Mouse (Mus musculus): ENCODE measurements around the gene Dhrs7b.
"Not testable (repeated sequence)": the region's sequence is repeated elsewhere in the genome, so short reads cannot be mapped to it uniquely, and the experiment has no call there.

Dhrs7b gene

GRCm38 (mm10) chr11:60830433-60831052 is at the start of gene Dhrs7b:
Gene Dhrs7b, plus strand, starts transcription at chr11:60830631.
- DNase-seq (ENCODE audit: low spot score) = peak; percentile 74

GRCm38 (mm10) chr11:60784179-60784922 is 46.1 kb upstream of the Dhrs7b start:
- no peak for DNase-seq (ENCODE audit: low spot score)

- DNase-seq (ENCODE audit: low spot score) = no peak
These were observed 42.8 kb upstream of the Dhrs7b start for GRCm38 (mm10) chr11:60787595-60787994.

GRCm38 (mm10) chr11:60790472-60790871 is 40.0 kb upstream of the Dhrs7b start:
- no peak for DNase-seq (ENCODE audit: low spot score)

GRCm38 (mm10) chr11:60796342-60796741 is 34.1 kb upstream of the Dhrs7b start:
- no peak for DNase-seq (ENCODE audit: low spot score)

GRCm38 (mm10) chr11:60799977-60800376 is 30.5 kb upstream of the Dhrs7b start:
- no peak for DNase-seq (ENCODE audit: low spot score)

- no peak for DNase-seq (ENCODE audit: low spot score)
These were observed 29.5 kb upstream of the Dhrs7b start for GRCm38 (mm10) chr11:60800892-60801291.

- DNase-seq (ENCODE audit: low spot score) = peak; percentile 49
These were observed 22.0 kb upstream of the Dhrs7b start for GRCm38 (mm10) chr11:60808286-60809070.

GRCm38 (mm10) chr11:60809546-60809945 is 20.9 kb upstream of the Dhrs7b start:
- DNase-seq (ENCODE audit: low spot score) = no peak

- DNase-seq (ENCODE audit: low spot score) = no peak
These were observed 20.1 kb upstream of the Dhrs7b start for GRCm38 (mm10) chr11:60810046-60810965.

GRCm38 (mm10) chr11:60811054-60811460 is 19.4 kb upstream of the Dhrs7b start:
- DNase-seq (ENCODE audit: low spot score) = peak; percentile 95

GRCm38 (mm10) chr11:60811618-60812017 is 18.8 kb upstream of the Dhrs7b start, which contains the start of gene Shmt1:
Gene Shmt1, minus strand, starts transcription at chr11:60811718.
- not testable (repeated sequence) for DNase-seq (ENCODE audit: low spot score)

- no peak for DNase-seq (ENCODE audit: low spot score)
These were observed 14.0 kb upstream of the Dhrs7b start for GRCm38 (mm10) chr11:60816398-60816797.

GRCm38 (mm10) chr11:60823771-60824170 is 6.7 kb upstream of the Dhrs7b start:
- DNase-seq (ENCODE audit: low spot score) = no peak

GRCm38 (mm10) chr11:60825191-60825590 is 5.2 kb upstream of the Dhrs7b start:
- DNase-seq (ENCODE audit: low spot score) = no peak

GRCm38 (mm10) chr11:60826700-60827099 is 3.7 kb upstream of the Dhrs7b start:
- no peak for DNase-seq (ENCODE audit: low spot score)

GRCm38 (mm10) chr11:60827241-60827945 is 3.0 kb upstream of the Dhrs7b start:
- no peak for DNase-seq (ENCODE audit: low spot score)

- DNase-seq (ENCODE audit: low spot score) = no peak
These were observed 1.5 kb upstream of the Dhrs7b start for GRCm38 (mm10) chr11:60828903-60829302.

GRCm38 (mm10) chr11:60836897-60837296 is 6.5 kb downstream of the Dhrs7b start:
- no peak for DNase-seq (ENCODE audit: low spot score)

GRCm38 (mm10) chr11:60837644-60838406 is 7.4 kb downstream of the Dhrs7b start:
- no peak for DNase-seq (ENCODE audit: low spot score)
